Mouse (Mus musculus) lung, postnatal 0 days (tissue): Measurements from ENCODE around the gene Abtb2. TPM values are rescaled to one million over a fixed set of nuclear protein-coding genes. Genes with fewer than 3 reads are reported as not detected.
"Not testable (repeated sequence)": the region's sequence is repeated elsewhere in the genome, so short reads cannot be mapped to it uniquely, and the experiment has no call there.

Experiments used
- ATAC-seq: fragments of 200-750 bp; cut with Nextera tagmentation; 2 replicates; pipeline ENCODE4 v1.8.0; 2017; ENCODE audit warnings: moderate library complexity
- DNase-seq: peaks from one replicate; pipeline ENCODE4 v3.0.0-alpha.2; 2016; ENCODE audit warnings: low spot score
- H3K27ac ChIP-seq: fragments of 300-500 bp; sonication (generic); 2 replicates; pipeline ENCODE4 v1.5.1; 2014; ENCODE audit warnings: antibody characterized with exemption, mild to moderate bottlenecking, low read length, mixed read lengths
- H3K27me3 ChIP-seq: fragments of 300-500 bp; sonication (generic); replicated peaks from 2 replicates; pipeline ENCODE4 v1.6.1; 2014; ENCODE audit warnings: low read length, mixed read lengths; ENCODE audit not compliant: insufficient read depth
- H3K36me3 ChIP-seq: fragments of 300-500 bp; sonication (generic); 2 replicates; pipeline ENCODE4 v1.6.1; 2014; ENCODE audit warnings: low read length, mixed read lengths; ENCODE audit not compliant: insufficient read depth
- H3K4me1 ChIP-seq: fragments of 300-500 bp; sonication (generic); 2 replicates; pipeline ENCODE4 v1.6.1; 2014; ENCODE audit warnings: antibody characterized with exemption, low read depth, low read length, mixed read lengths; ENCODE audit not compliant: insufficient read depth
- H3K4me2 ChIP-seq: fragments of 300-500 bp; sonication (generic); replicated peaks from 2 replicates; pipeline ENCODE4 v1.6.1; 2014; ENCODE audit warnings: low read depth, mild to moderate bottlenecking, low read length, moderate library complexity, mixed read lengths
- H3K4me3 ChIP-seq: fragments of 300-500 bp; sonication (generic); 2 replicates; pipeline ENCODE4 v1.5.1; 2014; ENCODE audit warnings: low read depth, low read length
- H3K9ac ChIP-seq: fragments of 300-500 bp; sonication (generic); replicated peaks from 2 replicates; pipeline ENCODE4 v1.6.1; 2014; ENCODE audit warnings: low read depth, mild to moderate bottlenecking
- H3K9me3 ChIP-seq: fragments of 300-500 bp; sonication (generic); 2 replicates; pipeline ENCODE4 v1.6.1; 2016; ENCODE audit warnings: low read length, mixed read lengths
- CTCF ChIP-seq: IDR thresholded peaks from 2 replicates; pipeline ENCODE4 v1.5.1; 2016; ENCODE audit warnings: antibody characterized with exemption, mild to moderate bottlenecking
- EP300 ChIP-seq: IDR thresholded peaks from 2 replicates; pipeline ENCODE4 v1.6.1; 2016; ENCODE audit warnings: antibody characterized with exemption, mild to moderate bottlenecking, control low read depth
- WGBS: fragments of 180-500 bp; shearing (Covaris S2); extraction: QIAGEN DNeasy Blood & Tissue Kit; methylation state at CpG from one replicate; pipeline ENCODE4 v1.1.7; 2014; 5-methylcytosine and 5-hydroxymethylcytosine counted together
- polyA plus RNA-seq: library from polyadenylated mRNA; unstranded; fragments of >200 nt; fragmentation: Nextera tagmentation; extraction: Ambion mirVana; gene quantifications from 2 replicates; pipeline ENCODE4 v1.2.1, GENCODE M21; 2015

The Abtb2 gene
- 3.6 and 4.5 TPM in 2 replicates for polyA plus RNA-seq

DNA sequence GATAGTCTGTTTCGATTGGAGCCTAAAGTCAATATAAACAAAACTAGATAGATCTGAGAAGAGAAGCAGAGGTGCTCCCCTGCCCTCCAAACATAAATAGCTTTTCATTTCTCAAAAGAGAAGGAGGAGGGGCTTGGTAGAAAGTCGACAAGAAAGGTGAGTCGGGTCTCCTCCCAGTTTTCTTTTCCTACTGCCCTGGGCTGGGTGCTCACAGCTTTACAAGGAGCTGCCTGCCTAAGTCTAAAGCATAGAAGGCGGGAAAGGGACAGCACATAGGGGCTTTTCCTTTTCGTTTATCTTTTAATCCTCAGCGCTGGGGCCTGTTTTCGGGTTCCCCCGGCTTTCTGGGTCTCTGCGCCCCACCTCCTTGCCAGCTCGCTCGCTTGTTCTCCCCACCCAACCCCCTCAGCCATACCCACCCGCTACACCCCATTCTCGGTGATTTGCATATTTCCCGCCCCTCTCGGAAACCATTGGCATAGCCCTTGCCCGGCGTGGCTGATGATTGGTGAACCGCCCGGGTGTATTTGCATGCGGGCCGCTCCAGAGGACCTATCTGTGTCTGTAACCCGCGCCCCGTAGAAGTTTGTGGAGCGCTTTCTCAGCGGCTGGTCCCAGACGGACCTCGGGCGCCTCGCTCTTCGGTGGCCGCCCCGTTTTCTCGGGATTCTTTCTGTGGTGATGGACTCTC is at the start of gene Abtb2:
Gene Abtb2, plus strand, starts transcription at position 579 of the 691 bp plus-strand sequence.
- Histone ChIP-seq H3K27me3 (no peaks in the 10 kb centered on the region), H3K4me2 (peak within 1 kb of the TSS; percentile 97), H3K4me3 (peak within 1 kb of the TSS; percentile 62), H3K27ac (peak within 1 kb of the TSS; percentile 82), H3K4me1 (peaks cover 13% of the 10 kb centered on the region), H3K9me3 (no peaks in the 10 kb centered on the region), H3K9ac (peak within 1 kb of the TSS; percentile 41; the same call in 1 of the 2 replicates), H3K36me3 (no peaks in the 10 kb centered on the region)
- ATAC-seq, result peak; percentile 97
- DNase-seq, result peak; percentile 97
- under 1% methylated on average over 34 of the region's 34 CpGs for WGBS
- TF ChIP-seq CTCF (no peak), EP300 (no peak)

DNA sequence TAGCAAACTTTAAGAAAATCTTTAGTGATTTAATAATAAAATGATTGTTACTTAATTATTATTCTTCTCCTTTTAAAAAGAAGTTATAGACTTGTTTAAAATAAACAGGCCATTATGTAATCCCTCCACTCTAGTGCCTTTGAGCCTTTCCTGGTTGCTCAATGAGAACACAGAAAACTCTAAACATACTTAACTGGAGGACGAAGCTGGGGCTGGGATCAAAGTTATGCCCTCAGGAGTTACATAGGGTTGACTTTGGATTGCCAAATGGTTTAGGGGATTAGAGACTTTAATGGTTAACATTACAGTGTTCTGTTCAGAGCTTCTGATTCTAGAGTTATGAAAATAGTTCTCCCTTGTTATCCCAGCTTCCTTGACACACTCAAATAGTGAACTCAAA is 49.6 kb upstream of the Abtb2 start:
- no peak overlapping the region for H3K4me2 ChIP-seq
- no peaks in the 10 kb centered on the region for H3K36me3 ChIP-seq
- H3K4me3 ChIP-seq, result no peak overlapping the region
- no peak overlapping the region for H3K9ac ChIP-seq
- no peaks in the 10 kb centered on the region for H3K27me3 ChIP-seq
- no peak for TF ChIP-seq CTCF
- peak; percentile 34; the same call in 1 of the 2 replicates for TF ChIP-seq EP300
- no peaks in the 10 kb centered on the region for H3K4me1 ChIP-seq
- 31% methylated on average over 1 of the region's 1 CpGs for WGBS
- no peak overlapping the region for H3K27ac ChIP-seq
- ATAC-seq (peak; percentile 55), DNase-seq (peak; percentile 70)
- no peaks in the 10 kb centered on the region for H3K9me3 ChIP-seq

DNA sequence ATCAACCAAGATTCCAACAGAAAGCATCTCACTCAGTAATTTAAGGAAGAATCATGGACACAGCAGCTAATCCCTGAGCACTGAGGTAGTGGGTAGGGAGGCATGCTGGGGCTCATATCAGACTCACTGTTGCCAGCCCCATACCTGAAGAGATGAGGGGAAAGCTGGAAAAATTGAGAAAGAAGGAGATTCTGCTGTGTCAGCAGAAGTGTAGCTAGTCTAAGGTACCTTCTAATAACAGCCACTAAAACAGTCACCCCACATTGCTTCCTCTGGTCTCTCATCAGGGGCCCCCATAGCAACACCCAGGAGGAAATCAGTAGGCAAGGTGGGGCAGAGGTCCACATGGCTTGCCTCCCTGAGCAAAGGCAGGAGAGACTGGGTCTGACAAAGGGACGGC is 40.5 kb upstream of the Abtb2 start:
- H3K27me3 ChIP-seq, result no peaks in the 10 kb centered on the region
- TF ChIP-seq EP300 (no peak), CTCF (no peak)
- no peaks in the 10 kb centered on the region for H3K4me1 ChIP-seq
- H3K27ac ChIP-seq, result no peak overlapping the region
- H3K4me3 ChIP-seq, result no peak overlapping the region
- no peaks in the 10 kb centered on the region for H3K36me3 ChIP-seq
- no peak overlapping the region for H3K9ac ChIP-seq
- no peak for ATAC-seq
- no peak overlapping the region for H3K4me2 ChIP-seq
- H3K9me3 ChIP-seq, result no peaks in the 10 kb centered on the region
- DNase-seq, result no peak
- WGBS, result 81% methylated on average over 1 of the region's 1 CpGs

DNA sequence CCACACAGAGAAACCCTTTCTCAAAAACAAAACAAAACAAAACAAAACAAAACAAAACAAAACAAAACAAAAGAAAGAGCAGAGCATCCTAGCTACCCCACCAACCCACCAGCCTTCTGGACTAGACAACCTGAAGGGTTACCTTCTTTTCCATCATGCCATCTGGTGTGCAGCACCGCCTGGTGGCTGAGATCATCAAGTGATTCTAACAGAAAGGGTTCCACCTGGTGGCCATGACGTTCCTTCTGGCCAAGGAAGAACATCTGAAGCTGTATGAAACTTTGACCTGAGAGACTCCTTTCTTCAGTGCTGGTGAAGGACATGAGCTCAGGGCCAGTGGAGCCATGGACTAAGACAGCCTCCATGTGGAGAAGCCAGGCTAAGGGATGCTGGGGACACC is 19.0 kb upstream of the Abtb2 start:
- 0% methylated on average over 2 of the region's 2 CpGs for WGBS
- TF ChIP-seq EP300 (no peak), CTCF (peak; percentile 100)
- Histone ChIP-seq H3K36me3 (no peaks in the 10 kb centered on the region), H3K4me2 (no peak overlapping the region), H3K27me3 (no peaks in the 10 kb centered on the region), H3K9me3 (no peaks in the 10 kb centered on the region), H3K9ac (no peak overlapping the region), H3K4me3 (no peak overlapping the region), H3K4me1 (no peaks in the 10 kb centered on the region), H3K27ac (no peak overlapping the region)
- peak; percentile 79 for DNase-seq
- ATAC-seq, result peak; percentile 26

GRCm38 (mm10) chr2:103550301-103550700 is 15.8 kb upstream of the Abtb2 start:
- H3K27ac ChIP-seq, result not testable (repeated sequence)

GRCm38 (mm10) chr2:103554041-103554440 is 12.1 kb upstream of the Abtb2 start:
- WGBS, result 45% methylated on average over 2 of the region's 2 CpGs
- Histone ChIP-seq H3K27me3 (no peaks in the 10 kb centered on the region), H3K9ac (no peak overlapping the region), H3K36me3 (no peaks in the 10 kb centered on the region), H3K4me1 (no peaks in the 10 kb centered on the region), H3K4me3 (no peak overlapping the region), H3K27ac (no peak overlapping the region), H3K9me3 (no peaks in the 10 kb centered on the region), H3K4me2 (no peak overlapping the region)
- TF ChIP-seq EP300 (no peak), CTCF (no peak)
- ATAC-seq (no peak), DNase-seq (no peak)

More at GRCm38 (mm10) chr2:103550301-103550700, 15.8 kb upstream of the Abtb2 start:
- H3K9me3 ChIP-seq, H3K4me2 ChIP-seq, H3K36me3 ChIP-seq, H3K4me1 ChIP-seq, DNase-seq, H3K27me3 ChIP-seq, H3K9ac ChIP-seq, H3K4me3 ChIP-seq, ATAC-seq: not testable (repeated sequence)
- WGBS, result 73% methylated on average over 2 of the region's 2 CpGs
